Mouse (Mus musculus): Measurements from ENCODE around the gene Zfp346.

DNA sequence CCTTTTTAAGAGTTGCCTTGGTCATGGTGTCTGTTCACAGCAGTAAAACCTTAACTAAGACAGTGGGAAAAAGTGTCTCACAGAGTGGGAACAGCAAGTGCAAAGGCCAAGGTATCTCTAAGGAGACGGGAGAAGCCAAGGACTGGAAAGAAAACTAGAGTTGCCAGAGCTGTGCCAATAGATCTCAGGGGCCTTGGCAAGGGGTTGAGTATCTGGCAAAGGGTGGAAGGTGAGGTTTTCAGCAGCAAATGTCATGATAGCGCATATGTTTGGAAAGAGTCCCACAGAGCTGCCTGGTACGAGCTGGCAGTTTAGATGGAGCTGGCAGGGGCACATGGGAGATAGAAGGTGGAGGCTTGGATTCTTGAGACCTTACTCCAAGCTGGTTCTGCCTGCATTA is 74.5 kb downstream of the Zfp346 start:
- TF ChIP-seq POLR2A (IDR thresholded peaks at IDR 0.05; ENCODE audit: borderline replicate concordance, insufficient read depth, low read length) (no peak), CTCF (IDR thresholded peaks at IDR 0.05; ENCODE audit: borderline replicate concordance, insufficient read depth, low read depth, low read length) (no peak)
